Mouse (Mus musculus): ENCODE measurements at regions not wholly inside any gene's neighbourhood (a gene's known extent, or its start where the extent isn't known, plus 50 kb on each side); places are given as distances from the start of the nearest gene placed in this dataset.

GRCm38 (mm10) chr14:9492228-9492627, 826.2 kb upstream of the 4930452B06Rik start:
- Histone ChIP-seq H3K4me3 (ENCODE audit: low read length) (no peak overlapping the region), H3K27me3 (ENCODE audit: control insufficient read depth, insufficient read depth, low read depth, low read length) (no peaks in the 10 kb centered on the region), H3K4me2 (ENCODE audit: low read depth, low read length) (no peak overlapping the region), H3K4me1 (replicated peaks; ENCODE audit: control insufficient read depth, insufficient read depth, low read length) (peaks cover 4% of the 10 kb centered on the region), H3K27ac (ENCODE audit: low read length) (no peak overlapping the region), H3K9ac (ENCODE audit: low read length) (no peak overlapping the region), H3K36me3 (ENCODE audit: control insufficient read depth, insufficient read depth, low read length) (no peaks in the 10 kb centered on the region), H3K9me3 (ENCODE audit: control insufficient read depth, low read length) (no peaks in the 10 kb centered on the region)
- 60% methylated on average over 2 of the region's 2 CpGs for WGBS
- no peak for ATAC-seq (ENCODE audit: low read depth)

DNA sequence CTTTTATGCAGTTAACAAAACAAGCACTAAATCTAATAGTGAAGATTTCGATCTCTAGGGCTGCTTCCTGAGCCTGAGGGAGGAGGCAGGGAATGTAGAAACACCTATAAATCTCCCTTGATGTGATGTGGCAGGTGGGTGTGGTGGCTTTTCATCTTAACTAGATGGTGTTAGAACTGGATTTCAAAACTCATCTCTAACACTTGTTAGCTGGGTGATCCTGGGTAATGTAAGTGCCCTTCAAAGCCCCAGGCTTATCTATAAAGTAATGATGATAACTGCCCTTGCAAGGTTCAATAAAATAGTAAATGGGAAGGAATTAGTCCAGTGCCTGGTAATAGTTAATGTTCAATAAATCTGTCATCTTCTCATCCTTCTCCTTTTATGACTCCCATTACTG, 822.5 kb upstream of the 4930452B06Rik start:
- Histone ChIP-seq H3K9ac (ENCODE audit: low read length) (no peak overlapping the region), H3K4me2 (ENCODE audit: low read depth, low read length) (no peak overlapping the region), H3K4me3 (ENCODE audit: low read length) (no peak overlapping the region), H3K27ac (ENCODE audit: low read length) (no peak overlapping the region), H3K27me3 (ENCODE audit: control insufficient read depth, insufficient read depth, low read depth, low read length) (no peaks in the 10 kb centered on the region), H3K36me3 (ENCODE audit: control insufficient read depth, insufficient read depth, low read length) (no peaks in the 10 kb centered on the region), H3K9me3 (ENCODE audit: control insufficient read depth, low read length) (no peaks in the 10 kb centered on the region), H3K4me1 (replicated peaks; ENCODE audit: control insufficient read depth, insufficient read depth, low read length) (peaks cover 10% of the 10 kb centered on the region)
- no peak for ATAC-seq (ENCODE audit: low read depth)
- 30% methylated on average over 1 of the region's 1 CpGs for WGBS

DNA sequence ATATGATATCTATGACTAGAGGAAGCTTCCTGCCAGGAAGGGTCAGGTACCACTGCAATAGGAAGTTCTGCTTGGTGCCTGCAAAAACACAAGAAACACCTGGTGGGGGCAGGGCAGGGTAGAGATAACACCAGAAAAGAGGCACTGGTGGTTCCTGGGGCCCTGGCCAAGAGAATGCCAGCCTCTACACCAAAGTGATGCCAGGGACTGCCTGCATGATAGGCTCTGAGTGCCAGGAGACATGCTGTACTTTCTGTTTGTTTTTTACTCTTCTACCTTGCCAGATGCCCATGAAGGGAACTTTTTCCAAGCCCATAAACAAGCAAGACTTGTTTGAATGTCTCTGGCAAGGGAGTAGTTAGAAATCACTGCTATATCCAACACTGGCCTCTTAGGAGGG, 812.9 kb upstream of the 4930452B06Rik start:
- Histone ChIP-seq H3K9me3 (ENCODE audit: control insufficient read depth, low read length) (no peaks in the 10 kb centered on the region), H3K4me1 (replicated peaks; ENCODE audit: control insufficient read depth, insufficient read depth, low read length) (no peaks in the 10 kb centered on the region; the same call in 1 of the 2 replicates), H3K27ac (ENCODE audit: low read length) (no peak overlapping the region), H3K36me3 (ENCODE audit: control insufficient read depth, insufficient read depth, low read length) (no peaks in the 10 kb centered on the region), H3K4me2 (ENCODE audit: low read depth, low read length) (no peak overlapping the region), H3K4me3 (ENCODE audit: low read length) (no peak overlapping the region), H3K9ac (ENCODE audit: low read length) (no peak overlapping the region), H3K27me3 (ENCODE audit: control insufficient read depth, insufficient read depth, low read depth, low read length) (no peaks in the 10 kb centered on the region)
- no peak for ATAC-seq (ENCODE audit: low read depth)

DNA sequence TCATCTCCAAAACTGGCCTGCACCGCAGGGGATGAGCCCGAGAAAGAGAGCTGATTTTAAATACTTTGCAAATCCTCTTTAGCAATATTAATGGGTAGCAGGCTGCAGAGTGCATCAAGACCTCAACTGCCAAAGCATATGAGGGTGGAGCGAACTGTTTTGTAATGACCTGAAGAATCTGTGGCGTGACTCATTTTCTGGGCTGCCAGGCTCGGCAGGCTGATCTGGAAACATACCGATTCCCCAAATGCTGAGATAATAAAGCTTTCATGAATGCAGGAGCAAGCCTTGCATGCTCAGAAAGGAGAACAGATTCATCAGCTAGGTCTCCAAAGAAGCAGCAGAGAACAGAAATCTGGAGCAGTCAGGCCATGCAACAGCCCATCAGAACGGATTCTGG, 809.1 kb upstream of the 4930452B06Rik start:
- Histone ChIP-seq H3K4me2 (ENCODE audit: low read depth, low read length) (no peak overlapping the region), H3K9me3 (ENCODE audit: control insufficient read depth, low read length) (no peaks in the 10 kb centered on the region), H3K27ac (ENCODE audit: low read length) (no peak overlapping the region), H3K27me3 (ENCODE audit: control insufficient read depth, insufficient read depth, low read depth, low read length) (no peaks in the 10 kb centered on the region), H3K4me1 (replicated peaks; ENCODE audit: control insufficient read depth, insufficient read depth, low read length) (no peaks in the 10 kb centered on the region), H3K36me3 (ENCODE audit: control insufficient read depth, insufficient read depth, low read length) (no peaks in the 10 kb centered on the region), H3K4me3 (ENCODE audit: low read length) (no peak overlapping the region), H3K9ac (ENCODE audit: low read length) (no peak overlapping the region)
- ATAC-seq (ENCODE audit: low read depth) = no peak
- 70% methylated on average over 7 of the region's 7 CpGs for WGBS

DNA sequence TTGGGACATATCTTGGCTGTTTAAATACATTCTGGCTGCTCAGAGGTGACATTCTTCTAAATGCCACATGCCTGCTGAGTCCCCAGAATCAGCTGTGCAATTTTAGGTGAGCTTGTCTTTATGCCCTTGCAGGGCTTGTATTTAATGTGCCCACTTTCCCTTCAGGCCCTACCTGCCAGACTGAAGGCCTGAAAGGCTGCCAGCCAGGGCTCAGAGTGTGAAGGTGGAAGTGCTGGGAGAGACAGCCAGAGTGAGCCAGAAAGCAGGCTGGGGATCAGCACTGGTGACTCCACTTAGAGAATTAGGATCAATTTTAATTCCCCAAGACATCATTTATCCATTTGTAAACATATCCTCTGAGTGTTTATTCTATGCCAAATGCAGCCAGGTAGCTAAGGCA, 803.6 kb upstream of the 4930452B06Rik start:
- Histone ChIP-seq H3K4me1 (replicated peaks; ENCODE audit: control insufficient read depth, insufficient read depth, low read length) (peaks cover 11% of the 10 kb centered on the region), H3K27ac (ENCODE audit: low read length) (no peak overlapping the region), H3K9me3 (ENCODE audit: control insufficient read depth, low read length) (no peaks in the 10 kb centered on the region), H3K4me2 (ENCODE audit: low read depth, low read length) (no peak overlapping the region), H3K36me3 (ENCODE audit: control insufficient read depth, insufficient read depth, low read length) (no peaks in the 10 kb centered on the region), H3K9ac (ENCODE audit: low read length) (no peak overlapping the region), H3K4me3 (ENCODE audit: low read length) (no peak overlapping the region), H3K27me3 (ENCODE audit: control insufficient read depth, insufficient read depth, low read depth, low read length) (no peaks in the 10 kb centered on the region)
- ATAC-seq (ENCODE audit: low read depth) = no peak

DNA sequence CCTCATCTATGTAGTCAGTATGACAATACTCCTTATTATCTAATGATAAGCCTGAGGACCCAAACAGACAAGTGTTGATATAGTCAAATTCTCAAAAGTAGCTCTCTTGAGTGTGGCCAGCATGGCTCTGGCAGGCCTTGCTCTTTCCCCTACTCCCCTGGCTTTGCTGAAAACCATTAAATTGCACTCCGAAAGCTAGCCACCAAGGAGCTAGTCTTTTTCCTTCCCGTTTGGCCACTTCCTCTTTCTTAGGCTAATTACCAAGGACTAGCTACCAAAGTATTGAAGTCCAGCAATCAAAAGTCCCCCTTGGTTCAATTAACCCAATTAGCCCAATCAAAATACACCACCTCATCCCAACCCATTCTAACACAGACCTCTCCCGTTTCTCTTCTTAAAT, 802.6 kb upstream of the 4930452B06Rik start:
- Histone ChIP-seq H3K9me3 (ENCODE audit: control insufficient read depth, low read length) (no peaks in the 10 kb centered on the region), H3K4me1 (replicated peaks; ENCODE audit: control insufficient read depth, insufficient read depth, low read length) (peaks cover 11% of the 10 kb centered on the region), H3K27ac (ENCODE audit: low read length) (no peak overlapping the region), H3K36me3 (ENCODE audit: control insufficient read depth, insufficient read depth, low read length) (no peaks in the 10 kb centered on the region), H3K9ac (ENCODE audit: low read length) (no peak overlapping the region), H3K27me3 (ENCODE audit: control insufficient read depth, insufficient read depth, low read depth, low read length) (no peaks in the 10 kb centered on the region), H3K4me2 (ENCODE audit: low read depth, low read length) (no peak overlapping the region), H3K4me3 (ENCODE audit: low read length) (no peak overlapping the region)
- 70% methylated on average over 3 of the region's 3 CpGs for WGBS
- ATAC-seq (ENCODE audit: low read depth) = no peak

GRCm38 (mm10) chr14:9467690-9468458, 801.8 kb upstream of the 4930452B06Rik start:
- peak; percentile 54 for ATAC-seq (ENCODE audit: low read depth)
- WGBS = 28% methylated on average over 7 of the region's 7 CpGs
- no peak overlapping the region for H3K4me3 ChIP-seq (ENCODE audit: low read length)

GRCm38 (mm10) chr14:9460006-9460405, 794.0 kb upstream of the 4930452B06Rik start:
- H3K9ac ChIP-seq (ENCODE audit: low read length) = no peak overlapping the region
- WGBS = 85% methylated on average over 3 of the region's 3 CpGs
- H3K4me2 ChIP-seq (ENCODE audit: low read depth, low read length) = no peak overlapping the region
- no peaks in the 10 kb centered on the region for H3K9me3 ChIP-seq (ENCODE audit: control insufficient read depth, low read length)
- no peak overlapping the region for H3K4me3 ChIP-seq (ENCODE audit: low read length)
- no peak overlapping the region for H3K27ac ChIP-seq (ENCODE audit: low read length)
- H3K27me3 ChIP-seq (ENCODE audit: control insufficient read depth, insufficient read depth, low read depth, low read length) = no peaks in the 10 kb centered on the region
- no peak for ATAC-seq (ENCODE audit: low read depth)
- H3K36me3 ChIP-seq (ENCODE audit: control insufficient read depth, insufficient read depth, low read length) = no peaks in the 10 kb centered on the region
- H3K4me1 ChIP-seq (replicated peaks; ENCODE audit: control insufficient read depth, insufficient read depth, low read length) = no peaks in the 10 kb centered on the region

More at GRCm38 (mm10) chr14:9467690-9468458, 801.8 kb upstream of the 4930452B06Rik start:
- H3K36me3 ChIP-seq (ENCODE audit: control insufficient read depth, insufficient read depth, low read length) = no peaks in the 10 kb centered on the region
- H3K9ac ChIP-seq (ENCODE audit: low read length) = no peak overlapping the region
- H3K27ac ChIP-seq (ENCODE audit: low read length) = no peak overlapping the region
- peaks cover 11% of the 10 kb centered on the region for H3K4me1 ChIP-seq (replicated peaks; ENCODE audit: control insufficient read depth, insufficient read depth, low read length)
- no peak overlapping the region for H3K4me2 ChIP-seq (ENCODE audit: low read depth, low read length)
- no peaks in the 10 kb centered on the region for H3K27me3 ChIP-seq (ENCODE audit: control insufficient read depth, insufficient read depth, low read depth, low read length)
- H3K9me3 ChIP-seq (ENCODE audit: control insufficient read depth, low read length) = no peaks in the 10 kb centered on the region

DNA sequence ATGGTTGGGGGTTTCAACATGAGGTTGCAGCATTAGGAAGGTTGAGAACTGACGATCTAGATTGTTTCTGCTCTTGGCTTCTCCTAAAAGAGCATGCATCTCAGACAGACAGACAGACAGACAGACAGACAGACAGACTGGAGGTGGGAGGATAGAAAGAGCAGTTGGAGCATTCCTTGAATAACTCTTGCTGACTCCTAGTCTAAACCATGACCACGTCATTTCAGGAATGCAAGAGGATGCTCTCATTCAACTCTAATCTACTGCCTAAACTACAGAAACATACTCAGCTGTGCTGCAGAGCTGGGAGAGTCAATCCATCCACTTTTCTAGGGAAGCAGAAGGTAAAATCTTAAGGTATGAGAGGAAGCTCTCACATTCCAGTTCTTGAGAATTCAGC, 792.8 kb upstream of the 4930452B06Rik start:
- H3K4me1 ChIP-seq (replicated peaks; ENCODE audit: control insufficient read depth, insufficient read depth, low read length) = no peaks in the 10 kb centered on the region
- no peaks in the 10 kb centered on the region for H3K27me3 ChIP-seq (ENCODE audit: control insufficient read depth, insufficient read depth, low read depth, low read length)
- H3K9me3 ChIP-seq (ENCODE audit: control insufficient read depth, low read length) = no peaks in the 10 kb centered on the region
- H3K4me3 ChIP-seq (ENCODE audit: low read length) = no peak overlapping the region
- 31% methylated on average over 2 of the region's 2 CpGs for WGBS
- no peaks in the 10 kb centered on the region for H3K36me3 ChIP-seq (ENCODE audit: control insufficient read depth, insufficient read depth, low read length)
- ATAC-seq (ENCODE audit: low read depth) = no peak
- no peak overlapping the region for H3K4me2 ChIP-seq (ENCODE audit: low read depth, low read length)
- no peak overlapping the region for H3K9ac ChIP-seq (ENCODE audit: low read length)
- H3K27ac ChIP-seq (ENCODE audit: low read length) = no peak overlapping the region

Data from lung, embryonic 16.5 days (tissue).